Comparison of ENCODE assay signal across 13 mouse cellular contexts in genomic region chr16:94544540-94545105, GRCm38 (mm10). TPM values are rescaled to one million over a fixed set of nuclear protein-coding genes. Genes with fewer than 3 reads are reported as not detected.
DNase-seq lines count a peak whose midpoint lies in the region; ATAC-seq and TF ChIP-seq lines count a peak whose summit lies in the region.
"Had no signal": no experiment of that assay in that cellular context is flagged by ENCODE, and none has a peak within 500 bp of the region (broad histone marks: within the 10 kb centered on the region; RNA-seq: fewer than 3 reads in every experiment).

No protein-coding gene starts in this region.

- no peaks in the 10 kb centered on the region for H3K79me2 ChIP-seq in heart, adult 2 months (replicated peaks; ENCODE audit: control insufficient read depth, insufficient read depth, low read length)

- H3K9ac ChIP-seq in heart, adult 2 months (ENCODE audit: low read depth, low read length) = peak overlapping the region; percentile 30; the same call in 1 of the 2 replicates
- H3K9ac ChIP-seq in intestine, embryonic 16.5 days (ENCODE audit: low read depth, low read length) = no peak overlapping the region
- H3K9ac ChIP-seq in stomach, postnatal 0 days (ENCODE audit: low read length) = 0 out of 2 replicates have a peak overlapping the region, but pooled peaks have one; percentile 5
- H3K9ac ChIP-seq: hindbrain, embryonic 13.5 days had no signal

- intact Hi-C loops in heart, adult 2 months (cut with DNase I) = no loop called here

- H3K27ac ChIP-seq in heart, adult 2 months = peak overlapping the region; percentile 91
- 0 out of 2 replicates have a peak overlapping the region, but pooled peaks have one; percentile 29 for H3K27ac ChIP-seq in intestine, embryonic 16.5 days (ENCODE audit: low read length)
- H3K27ac ChIP-seq in stomach, postnatal 0 days (replicated peaks) = 0 out of 2 replicates have a peak overlapping the region, but pooled peaks have one; percentile 13
- H3K27ac ChIP-seq in kidney, adult 2 months (ENCODE audit: insufficient read depth, low read depth, low read length) = no peak overlapping the region
- H3K27ac ChIP-seq: hindbrain, embryonic 13.5 days; limb, embryonic 10.5 days had no signal

- H3K36me3 ChIP-seq in heart, adult 2 months (ENCODE audit: control insufficient read depth, insufficient read depth, low read length) = no peaks in the 10 kb centered on the region
- no peaks in the 10 kb centered on the region for H3K36me3 ChIP-seq in intestine, embryonic 16.5 days (ENCODE audit: control insufficient read depth, insufficient read depth, low read length)
- no peaks in the 10 kb centered on the region for H3K36me3 ChIP-seq in stomach, postnatal 0 days (ENCODE audit: control insufficient read depth, insufficient read depth, low read length)
- H3K36me3 ChIP-seq in kidney, adult 2 months (ENCODE audit: control insufficient read depth, insufficient read depth, low read length) = no peaks in the 10 kb centered on the region
- H3K36me3 ChIP-seq: hindbrain, embryonic 13.5 days; limb, embryonic 10.5 days had no signal

- TF ChIP-seq CTCF in heart, adult 2 months (IDR thresholded peaks at IDR 0.05) = no peak
- no peak for TF ChIP-seq CTCF in stomach, postnatal 0 days (IDR thresholded peaks at IDR 0.05; ENCODE audit: low read depth)
- no peak for TF ChIP-seq CTCF in kidney, adult 2 months (conservative IDR thresholded peaks at IDR 0.05; ENCODE audit: insufficient read depth, insufficient read length, low read depth, low read length)

- DNase-seq in retina, postnatal 1 day = peak; percentile 25
- DNase-seq in retina, embryonic 14.5 days (ENCODE audit: low spot score) = no peak
- DNase-seq in heart, adult 2 months = peak; percentile 46 to 54
- DNase-seq in stomach, postnatal 0 days (ENCODE audit: low spot score) = peak; percentile 36
- DNase-seq in right cerebral cortex, postnatal 4 days = no peak
- no peak for DNase-seq in kidney, adult 2 months
- no peak for DNase-seq in thymus, postnatal 25 days
- DNase-seq: cerebellum, adult 2 months; right cerebral cortex, adult 18-20 months had no signal

- peaks cover 3% of the 10 kb centered on the region for H3K4me1 ChIP-seq in heart, adult 2 months (ENCODE audit: control insufficient read depth, insufficient read depth, low read length)
- H3K4me1 ChIP-seq in intestine, embryonic 16.5 days (ENCODE audit: control insufficient read depth, insufficient read depth, low read length) = peaks cover 7% of the 10 kb centered on the region; the same call in 1 of the 2 replicates
- no peaks in the 10 kb centered on the region for H3K4me1 ChIP-seq in stomach, postnatal 0 days (replicated peaks; ENCODE audit: control insufficient read depth, insufficient read depth)
- H3K4me1 ChIP-seq in kidney, adult 2 months (ENCODE audit: control insufficient read depth, insufficient read depth, low read length) = no peaks in the 10 kb centered on the region
- H3K4me1 ChIP-seq: hindbrain, embryonic 13.5 days; limb, embryonic 10.5 days had no signal

- WGBS in heart, adult 2 months = 2% methylated on average over 11 of the region's 11 CpGs
- WGBS in intestine, embryonic 16.5 days = 45% methylated on average over 11 of the region's 11 CpGs
- WGBS in stomach, postnatal 0 days = 22% methylated on average over 11 of the region's 11 CpGs
- 63% methylated on average over 11 of the region's 11 CpGs for WGBS in kidney, adult 2 months

- no peak overlapping the region for H3K4me3 ChIP-seq in heart, adult 2 months
- H3K4me3 ChIP-seq in intestine, embryonic 16.5 days (ENCODE audit: low read length) = no peak overlapping the region
- H3K4me3 ChIP-seq in stomach, postnatal 0 days (ENCODE audit: low read depth, low read length) = no peak overlapping the region
- H3K4me3 ChIP-seq in kidney, adult 2 months (ENCODE audit: insufficient read depth, low read depth, low read length) = no peak overlapping the region
- H3K4me3 ChIP-seq: hindbrain, embryonic 13.5 days; limb, embryonic 10.5 days had no signal

- TF ChIP-seq EP300 in heart, adult 2 months (IDR thresholded peaks at IDR 0.05; ENCODE audit: insufficient read depth, low read depth, low read length) = 0 out of 2 replicates have a peak, but pooled peaks have one; percentile 31
- no peak for TF ChIP-seq EP300 in stomach, postnatal 0 days (optimal IDR thresholded peaks at IDR 0.05)

- no peaks in the 10 kb centered on the region for H3K27me3 ChIP-seq in heart, adult 2 months (ENCODE audit: control insufficient read depth, insufficient read depth, low read length)
- H3K27me3 ChIP-seq in intestine, embryonic 16.5 days (replicated peaks; ENCODE audit: control insufficient read depth, insufficient read depth, low read length) = no peaks in the 10 kb centered on the region
- no peaks in the 10 kb centered on the region for H3K27me3 ChIP-seq in stomach, postnatal 0 days (ENCODE audit: control insufficient read depth, insufficient read depth, low read length)
- H3K27me3 ChIP-seq in kidney, adult 2 months (replicated peaks; ENCODE audit: control insufficient read depth, insufficient read depth, low read length) = no peaks in the 10 kb centered on the region
- H3K27me3 ChIP-seq: hindbrain, embryonic 13.5 days had no signal

- ATAC-seq in intestine, embryonic 16.5 days = peak; percentile 62
- ATAC-seq in stomach, postnatal 0 days (ENCODE audit: low FRiP score, low TSS enrichment) = peak; percentile 82
- ATAC-seq: activated CD4-positive, CD25-positive, alpha-beta regulatory T cell, adult 4 months had no signal

- no peaks in the 10 kb centered on the region for H3K9me3 ChIP-seq in intestine, embryonic 16.5 days (ENCODE audit: control insufficient read depth, low read length)
- H3K9me3 ChIP-seq in stomach, postnatal 0 days (ENCODE audit: control insufficient read depth, low read length) = no peaks in the 10 kb centered on the region
- H3K9me3 ChIP-seq: hindbrain, embryonic 13.5 days; limb, embryonic 10.5 days had no signal

- peak; percentile 37; the same call in 1 of the 2 replicates for TF ChIP-seq POLR2A in heart, adult 2 months (IDR thresholded peaks at IDR 0.05; ENCODE audit: insufficient read depth, low read depth, low read length)
- no peak for TF ChIP-seq POLR2A in kidney, adult 2 months (IDR thresholded peaks at IDR 0.05; ENCODE audit: low read depth, low read length)

- no peak overlapping the region for H3K4me2 ChIP-seq in intestine, embryonic 16.5 days (ENCODE audit: low read depth, low read length)
- H3K4me2 ChIP-seq in stomach, postnatal 0 days (replicated peaks; ENCODE audit: low read depth) = no peak overlapping the region
- H3K4me2 ChIP-seq: hindbrain, embryonic 13.5 days had no signal

RNA-seq across cellular contexts. Expression of gene Vps26c, which starts 18.0 kb away (rescaled TPM):
- 10 to 100 TPM; 21.8 to 22.1 TPM for total RNA-seq in heart, adult 2 months (2021)
- 25.7 and 42.8 TPM in 2 replicates for polyA plus RNA-seq in heart, adult 2 months (2012; rRNA removed)
- polyA plus RNA-seq in intestine, embryonic 16.5 days (2015; fragmentation: Nextera tagmentation; extraction: Ambion mirVana) = 67.7 and 71.8 TPM in 2 replicates
- 28.5 and 34.8 TPM in 2 replicates for polyA plus RNA-seq in stomach, postnatal 0 days (2015; fragmentation: Nextera tagmentation; extraction: Ambion mirVana)
- polyA plus RNA-seq in kidney, adult 2 months (2012; rRNA removed) = 31.4 and 34.8 TPM in 2 replicates

RNA-seq across cellular contexts. Expression of gene Dyrk1a, which starts 25.2 kb away (rescaled TPM):
- 10 to 100 TPM; 74.0 to 80.5 TPM for total RNA-seq in heart, adult 2 months (2021)
- 28.2 and 44.8 TPM in 2 replicates for polyA plus RNA-seq in heart, adult 2 months (2012; rRNA removed)
- polyA plus RNA-seq in intestine, embryonic 16.5 days (2015; fragmentation: Nextera tagmentation; extraction: Ambion mirVana) = 7.1 and 7.3 TPM in 2 replicates
- polyA plus RNA-seq in stomach, postnatal 0 days (2015; fragmentation: Nextera tagmentation; extraction: Ambion mirVana) = 4.6 and 5.2 TPM in 2 replicates
- 25.5 and 27.2 TPM in 2 replicates for polyA plus RNA-seq in kidney, adult 2 months (2012; rRNA removed)

Comparison
In these comparisons a context has a peak if more than half of its experiments do, and no peak if none do; other contexts are left out.
1. DNase-seq: peak in retina, postnatal 1 day (single experiment), heart, adult 2 months (2 of 2) and stomach, postnatal 0 days (single experiment); none in retina, embryonic 14.5 days (single experiment), right cerebral cortex, postnatal 4 days (single experiment), kidney, adult 2 months (single experiment) and thymus, postnatal 25 days (single experiment).